Mouse (Mus musculus) neutrophil, adult 65 days (primary cell): ENCODE measurements around the gene Myh7. TPM values are rescaled to one million over a fixed set of nuclear protein-coding genes. Genes with fewer than 3 reads are reported as not detected.

Experiments
- total RNA-seq: library from RNA; stranded (reverse); gene quantifications from 2 replicates; pipeline ENCODE4 v1.2.4, GENCODE M21; 2023

Gene Myh7
- not detected in 2 replicates for total RNA-seq

GRCm38 (mm10) chr14:54994136-54994868 is at the start of gene Myh7:
Gene Myh7, minus strand, starts transcription at chr14:54994626.

GRCm38 (mm10) chr14:55014991-55015766 is 20.8 kb upstream of the Myh7 start, which contains the start of gene Ngdn:
Gene Ngdn, plus strand, starts transcription at chr14:55015454.

GRCm38 (mm10) chr14:54976633-54977032 is 17.8 kb downstream of the Myh7 start, which contains the start of gene Gm17428:
Gene Gm17428, plus strand, starts transcription at chr14:54976933.

GRCm38 (mm10) chr14:54966320-54966977 is 28.0 kb downstream of the Myh7 start, which contains the start of gene Myh6:
Gene Myh6, minus strand, starts transcription at chr14:54966927.

GRCm38 (mm10) chr14:54935904-54936830 is 58.3 kb downstream of the Myh7 start, which contains the start of gene Cmtm5:
Gene Cmtm5, plus strand, starts transcription at chr14:54936261.

GRCm38 (mm10) chr14:54932645-54933150 is 61.7 kb downstream of the Myh7 start, which contains the start of gene Il25:
Gene Il25, plus strand, starts transcription at chr14:54932695.

GRCm38 (mm10) chr14:54925349-54926342 is 68.8 kb downstream of the Myh7 start, which contains the start of gene Efs:
Gene Efs, minus strand, starts transcription at chr14:54926126.

Other genes with a start within 250 kb of the Myh7 start
- gene Slc7a8, start 212.7 kb downstream of the Myh7 start, total RNA-seq = 2.7 and 3.4 TPM in 2 replicates
- gene Rnf212b, start 180.5 kb downstream of the Myh7 start, total RNA-seq = not detected in 2 replicates
- gene Homez, start 123.7 kb downstream of the Myh7 start, total RNA-seq = 7.4 and 9.4 TPM in 2 replicates
- 1.4 and 1.8 TPM in 2 replicates for gene Ppp1r3e, start 117.1 kb downstream of the Myh7 start, total RNA-seq
- 5.9 and 9.7 TPM in 2 replicates for gene Bcl2l2, start 111.2 kb downstream of the Myh7 start, total RNA-seq
- 1.8 and 1.9 TPM in 2 replicates for gene Gm20521, start 111.2 kb downstream of the Myh7 start, total RNA-seq
- 133 and 150 TPM in 2 replicates for gene Pabpn1, start 102.1 kb downstream of the Myh7 start, total RNA-seq
- 0.32 and 0.51 TPM in 2 replicates for gene Slc22a17, start 81.5 kb downstream of the Myh7 start, total RNA-seq
- gene Efs, start 68.5 kb downstream of the Myh7 start, total RNA-seq = not detected in 2 replicates
- not detected in 2 replicates for gene Il25, start 61.9 kb downstream of the Myh7 start, total RNA-seq
- gene Cmtm5, start 58.4 kb downstream of the Myh7 start, total RNA-seq = not detected in 2 replicates
- gene Myh6, start 27.7 kb downstream of the Myh7 start, total RNA-seq = not detected in 2 replicates
- gene Gm17428, start 17.7 kb downstream of the Myh7 start, total RNA-seq = not detected in 2 replicates
- 56.7 and 62.3 TPM in 2 replicates for gene Ngdn, start 20.8 kb upstream of the Myh7 start, total RNA-seq
- gene Zfhx2, start 97.7 kb upstream of the Myh7 start, total RNA-seq = 1.1 and 1.4 TPM in 2 replicates
- gene Thtpa, start 100.2 kb upstream of the Myh7 start, total RNA-seq = 2.2 and 2.6 TPM in 2 replicates
- 39.9 and 41.1 TPM in 2 replicates for gene Ap1g2, start 112.0 kb upstream of the Myh7 start, total RNA-seq
- not detected in 2 replicates for gene Jph4, start 122.3 kb upstream of the Myh7 start, total RNA-seq
- not detected in 2 replicates for gene Dhrs2, start 227.4 kb upstream of the Myh7 start, total RNA-seq